Mouse (Mus musculus) erythroblast, embryonic 14.5 days (primary cell): Measurements from ENCODE around the gene Orc2.

Source experiments
- GATA1 ChIP-seq: IDR thresholded peaks from 2 replicates; pipeline ENCODE4 v1.6.1; 2012; ENCODE audit warnings: low read length, inconsistent platforms, mixed read lengths
- TAL1 ChIP-seq: IDR thresholded peaks from 3 replicates; pipeline ENCODE4 v1.6.1; 2012; ENCODE audit warnings: low read length, inconsistent platforms, mixed read lengths

DNA sequence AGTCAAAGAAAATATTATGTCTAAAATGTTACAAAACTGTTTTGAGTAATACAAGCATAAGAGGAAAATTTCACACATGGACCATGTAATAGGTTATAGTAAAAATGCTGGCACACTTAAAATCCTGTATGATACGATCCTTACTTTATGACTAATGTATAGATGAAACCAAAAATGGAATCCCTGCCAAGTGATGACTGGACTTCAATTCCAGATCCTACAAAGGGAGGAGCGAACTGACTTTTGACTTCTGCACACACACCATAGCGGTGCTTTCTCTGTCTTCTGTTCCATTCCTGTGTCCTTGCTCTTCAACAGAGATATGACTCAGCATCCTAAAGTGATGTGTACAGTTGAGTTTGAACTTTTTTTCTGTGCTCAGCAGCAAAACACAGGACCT lies 44.3 kb downstream of the Orc2 start:
- TF ChIP-seq GATA1 (no peak), TAL1 (no peak)
